Mouse (Mus musculus): ENCODE data around the gene Gm13083.
"Not testable (repeated sequence)": the region's sequence is repeated elsewhere in the genome, so short reads cannot be mapped to it uniquely, and the experiment has no call there.

DNA sequence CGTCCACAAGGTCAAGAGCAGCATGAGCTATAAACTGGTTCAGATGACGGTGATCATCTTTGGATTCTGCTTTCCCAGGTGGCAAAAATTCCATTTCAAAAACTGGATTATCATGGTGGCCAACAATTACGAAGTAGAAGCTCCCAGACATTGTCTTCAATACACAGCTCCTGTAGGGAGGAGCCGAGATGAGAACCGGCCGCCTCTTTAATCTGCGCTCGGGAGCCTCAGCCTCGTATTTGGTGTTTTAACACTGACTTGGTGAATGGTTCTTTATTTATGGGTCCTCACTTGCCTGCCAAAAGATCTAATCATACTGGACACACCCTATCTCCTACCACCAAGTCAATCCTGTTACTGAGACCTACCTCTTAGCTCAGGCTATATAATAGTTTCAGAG is 2.9 kb upstream of the Gm13083 start:
- TF ChIP-seq POLR2A (IDR thresholded peaks at IDR 0.05; ENCODE audit: borderline replicate concordance, extremely low read depth, low read depth, low read length); CTCF (IDR thresholded peaks at IDR 0.05; ENCODE audit: insufficient read depth, low read length): not testable (repeated sequence)
